Mouse (Mus musculus) left cerebral cortex, adult 11 months (tissue): ENCODE measurements around the gene Fam43b.

Experiments
- DNase-seq: peaks from one replicate; pipeline ENCODE4 v3.0.0; 2022; ENCODE audit warnings: low spot score

Gene Fam43b

DNA sequence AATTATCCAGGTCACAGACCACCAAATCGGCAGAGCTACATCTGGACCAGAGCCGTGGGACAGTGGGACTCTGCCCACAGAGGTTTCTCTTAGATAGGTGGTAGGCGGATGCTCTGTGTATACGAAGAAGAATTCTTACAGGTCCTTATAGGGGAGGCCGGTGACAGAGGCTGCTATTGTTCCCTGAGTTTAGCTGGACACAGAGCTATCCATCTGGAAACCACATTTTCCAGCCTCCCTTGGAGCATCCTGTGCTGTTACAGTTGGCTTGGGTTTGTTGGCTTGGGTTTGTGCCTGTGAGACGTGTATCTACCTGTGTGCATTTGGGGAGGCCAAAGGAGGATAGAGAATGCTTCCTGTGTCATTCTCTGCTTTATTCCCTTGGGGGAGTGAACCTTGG, 43.6 kb downstream of the Fam43b start:
- DNase-seq: no peak

DNA sequence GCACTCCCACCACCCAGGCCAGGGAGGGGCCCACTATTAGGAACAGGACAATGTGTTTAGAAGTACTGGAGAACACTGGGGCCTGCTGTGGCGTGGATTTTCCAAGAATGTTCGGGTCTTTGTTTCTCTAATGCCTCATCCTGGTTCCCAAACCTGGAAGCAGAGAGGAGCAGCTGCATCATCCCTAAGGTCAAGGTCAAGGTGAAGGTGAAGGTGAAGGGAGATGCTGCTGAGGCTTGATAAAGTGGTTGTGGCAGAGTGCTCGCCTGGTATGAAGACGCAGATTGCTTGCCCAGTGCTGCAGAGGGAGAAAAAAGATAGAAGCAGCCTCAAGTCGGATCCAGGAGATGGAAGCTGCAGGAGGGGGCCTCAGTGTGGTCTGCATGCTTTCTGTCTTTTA, 44.5 kb downstream of the Fam43b start:
- DNase-seq: no peak

DNA sequence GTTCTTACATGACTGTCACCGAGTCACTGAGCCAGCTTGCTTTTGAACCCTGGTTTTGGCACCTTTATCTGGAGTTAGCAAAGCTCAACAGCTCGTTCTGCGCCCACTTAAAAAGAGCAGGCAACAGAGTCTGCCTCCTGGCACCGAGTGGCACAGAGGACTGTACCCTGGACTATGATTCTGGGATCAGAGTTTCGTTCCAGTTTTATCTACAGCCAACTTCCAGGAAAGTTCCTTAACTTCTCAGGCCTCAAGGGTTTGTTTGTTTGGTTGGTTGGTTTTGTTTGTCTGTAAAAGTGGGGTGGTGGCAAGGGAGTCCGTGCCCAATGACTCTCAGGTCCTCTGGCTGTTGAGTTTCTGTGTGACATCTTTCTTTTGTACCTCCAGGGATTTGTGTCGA, 47.6 kb downstream of the Fam43b start:
- no peak for DNase-seq

DNA sequence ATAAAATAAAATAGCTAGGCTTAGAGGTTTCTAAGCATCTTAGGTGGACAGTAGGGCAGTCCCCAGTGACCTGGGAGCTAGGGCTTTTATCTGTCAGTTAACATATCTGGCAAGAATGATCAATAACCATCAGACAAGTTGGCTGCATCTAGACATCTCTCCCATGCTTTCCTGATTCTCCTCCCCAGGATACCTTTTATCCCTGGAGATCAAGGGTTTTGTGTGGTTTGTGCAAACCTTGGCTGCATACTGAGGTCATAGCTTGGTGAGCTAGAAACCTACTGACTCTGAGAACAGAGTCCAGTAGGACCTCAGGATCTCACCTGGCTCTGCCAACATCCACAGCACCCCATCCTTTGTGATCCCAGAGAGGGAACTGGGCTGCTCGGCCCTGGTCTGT, 49.0 kb downstream of the Fam43b start:
- DNase-seq: no peak

DNA sequence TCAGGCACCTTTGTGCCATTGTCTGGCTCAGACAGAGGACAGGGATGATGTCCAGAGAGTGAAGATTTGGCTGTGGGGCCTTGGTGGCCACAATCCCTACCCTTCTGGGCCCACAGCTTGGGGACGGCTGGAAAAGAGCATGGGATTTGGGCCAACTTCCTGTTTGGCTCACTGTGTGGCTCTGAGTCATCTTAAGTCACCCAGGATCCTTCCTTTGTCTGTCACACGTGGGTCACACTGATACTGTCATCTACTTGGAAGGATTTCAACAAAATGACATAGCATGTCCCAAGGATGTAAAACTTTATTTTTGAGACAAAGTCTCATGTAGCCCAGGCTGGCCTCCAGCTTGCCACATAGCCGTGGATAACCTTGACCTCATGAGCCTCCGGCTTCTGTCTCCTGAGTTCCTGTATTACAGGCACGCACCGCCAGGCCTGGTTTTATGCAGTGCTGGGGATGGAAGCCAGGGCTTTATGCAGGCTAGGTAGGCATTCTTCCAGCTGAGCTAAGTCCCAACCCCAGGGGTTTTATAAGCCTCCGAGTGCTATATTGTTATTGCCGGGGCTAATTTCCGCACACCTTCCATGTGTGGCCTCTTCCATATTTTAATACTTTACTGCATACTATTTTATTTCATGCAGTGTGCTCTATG, 51.3 kb downstream of the Fam43b start:
- DNase-seq: no peak
